Mouse (Mus musculus): ENCODE results near the gene Crbn. TPM values are rescaled to one million over a fixed set of nuclear protein-coding genes. Genes with fewer than 3 reads are reported as not detected.

Gene Crbn
- polyA plus RNA-seq, 1 experiment = 25.1 TPM

- Histone ChIP-seq H3K4me1 (ENCODE audit: control insufficient read depth, insufficient read depth, low read length) (no peaks in the 10 kb centered on the region), H3K27ac (ENCODE audit: control insufficient read depth, insufficient read depth, low read depth, low read length) (no peak overlapping the region), H3K36me3 (ENCODE audit: control insufficient read depth, insufficient read depth, low read length) (peaks cover 2% of the 10 kb centered on the region; the same call in 1 of the 2 replicates), H3K4me3 (ENCODE audit: control insufficient read depth, low read depth, low read length) (no peak overlapping the region), H3K27me3 (ENCODE audit: control insufficient read depth, insufficient read depth, low read length) (no peaks in the 10 kb centered on the region)
- TF ChIP-seq POLR2A (IDR thresholded peaks at IDR 0.05; ENCODE audit: control insufficient read depth, low read depth, low read length) (no peak), CTCF (IDR thresholded peaks at IDR 0.05; ENCODE audit: control insufficient read depth, insufficient read depth, insufficient replicate concordance, low read depth, low read length) (no peak)
Observed at GRCm38 (mm10) chr6:106793088-106793487, 6.8 kb downstream of the Crbn start.

GRCm38 (mm10) chr6:106792486-106792885, 7.4 kb downstream of the Crbn start:
- Histone ChIP-seq H3K27me3 (ENCODE audit: control insufficient read depth, insufficient read depth, low read length) (no peaks in the 10 kb centered on the region), H3K36me3 (ENCODE audit: control insufficient read depth, insufficient read depth, low read length) (peaks cover 2% of the 10 kb centered on the region; the same call in 1 of the 2 replicates), H3K27ac (ENCODE audit: control insufficient read depth, insufficient read depth, low read depth, low read length) (no peak overlapping the region), H3K4me1 (ENCODE audit: control insufficient read depth, insufficient read depth, low read length) (no peaks in the 10 kb centered on the region), H3K4me3 (ENCODE audit: control insufficient read depth, low read depth, low read length) (no peak overlapping the region)
- no peak for TF ChIP-seq CTCF (IDR thresholded peaks at IDR 0.05; ENCODE audit: control insufficient read depth, insufficient read depth, insufficient replicate concordance, low read depth, low read length)
- no peak for TF ChIP-seq POLR2A (IDR thresholded peaks at IDR 0.05; ENCODE audit: control insufficient read depth, low read depth, low read length)

GRCm38 (mm10) chr6:106791429-106791828, 8.4 kb downstream of the Crbn start:
- peaks cover 2% of the 10 kb centered on the region; the same call in 1 of the 2 replicates for H3K36me3 ChIP-seq (ENCODE audit: control insufficient read depth, insufficient read depth, low read length)

GRCm38 (mm10) chr6:106787138-106787537, 12.7 kb downstream of the Crbn start:
- no peaks in the 10 kb centered on the region for H3K4me1 ChIP-seq (ENCODE audit: control insufficient read depth, insufficient read depth, low read length)
- no peaks in the 10 kb centered on the region for H3K36me3 ChIP-seq (ENCODE audit: control insufficient read depth, insufficient read depth, low read length)
- no peak overlapping the region for H3K4me3 ChIP-seq (ENCODE audit: control insufficient read depth, low read depth, low read length)
- no peaks in the 10 kb centered on the region for H3K27me3 ChIP-seq (ENCODE audit: control insufficient read depth, insufficient read depth, low read length)
- H3K27ac ChIP-seq (ENCODE audit: control insufficient read depth, insufficient read depth, low read depth, low read length) = no peak overlapping the region
- TF ChIP-seq CTCF (IDR thresholded peaks at IDR 0.05; ENCODE audit: control insufficient read depth, insufficient read depth, insufficient replicate concordance, low read depth, low read length) (no peak), POLR2A (IDR thresholded peaks at IDR 0.05; ENCODE audit: control insufficient read depth, low read depth, low read length) (no peak)

More at GRCm38 (mm10) chr6:106791429-106791828, 8.4 kb downstream of the Crbn start:
- Histone ChIP-seq H3K4me1 (ENCODE audit: control insufficient read depth, insufficient read depth, low read length) (no peaks in the 10 kb centered on the region), H3K27me3 (ENCODE audit: control insufficient read depth, insufficient read depth, low read length) (no peaks in the 10 kb centered on the region), H3K27ac (ENCODE audit: control insufficient read depth, insufficient read depth, low read depth, low read length) (no peak overlapping the region), H3K4me3 (ENCODE audit: control insufficient read depth, low read depth, low read length) (no peak overlapping the region)
- no peak for TF ChIP-seq POLR2A (IDR thresholded peaks at IDR 0.05; ENCODE audit: control insufficient read depth, low read depth, low read length)
- TF ChIP-seq CTCF (IDR thresholded peaks at IDR 0.05; ENCODE audit: control insufficient read depth, insufficient read depth, insufficient replicate concordance, low read depth, low read length) = no peak

GRCm38 (mm10) chr6:106770046-106770445, 29.8 kb downstream of the Crbn start:
- TF ChIP-seq CTCF (IDR thresholded peaks at IDR 0.05; ENCODE audit: control insufficient read depth, insufficient read depth, insufficient replicate concordance, low read depth, low read length) (no peak), POLR2A (IDR thresholded peaks at IDR 0.05; ENCODE audit: control insufficient read depth, low read depth, low read length) (no peak)
- no peaks in the 10 kb centered on the region for H3K27me3 ChIP-seq (ENCODE audit: control insufficient read depth, insufficient read depth, low read length)
- H3K4me3 ChIP-seq (ENCODE audit: control insufficient read depth, low read depth, low read length) = peak overlapping the region; percentile 98
- H3K36me3 ChIP-seq (ENCODE audit: control insufficient read depth, insufficient read depth, low read length) = no peaks in the 10 kb centered on the region
- H3K27ac ChIP-seq (ENCODE audit: control insufficient read depth, insufficient read depth, low read depth, low read length) = no peak overlapping the region
- no peaks in the 10 kb centered on the region for H3K4me1 ChIP-seq (ENCODE audit: control insufficient read depth, insufficient read depth, low read length)

GRCm38 (mm10) chr6:106769290-106769866, 30.5 kb downstream of the Crbn start:
- Histone ChIP-seq H3K27me3 (ENCODE audit: control insufficient read depth, insufficient read depth, low read length) (no peaks in the 10 kb centered on the region), H3K27ac (ENCODE audit: control insufficient read depth, insufficient read depth, low read depth, low read length) (peak overlapping the region; percentile 89)

GRCm38 (mm10) chr6:106768640-106769289, 31.1 kb downstream of the Crbn start, which contains the start of gene Trnt1:
Trnt1 (plus strand) TSS chr6:106769120.
- Histone ChIP-seq H3K36me3 (ENCODE audit: control insufficient read depth, insufficient read depth, low read length) (no peaks in the 10 kb centered on the region), H3K4me3 (ENCODE audit: control insufficient read depth, low read depth, low read length) (peak within 1 kb of the TSS; percentile 98), H3K4me1 (ENCODE audit: control insufficient read depth, insufficient read depth, low read length) (no peaks in the 10 kb centered on the region), H3K27me3 (ENCODE audit: control insufficient read depth, insufficient read depth, low read length) (no peaks in the 10 kb centered on the region), H3K27ac (ENCODE audit: control insufficient read depth, insufficient read depth, low read depth, low read length) (peak within 1 kb of the TSS; percentile 89)
- no peak for TF ChIP-seq CTCF (IDR thresholded peaks at IDR 0.05; ENCODE audit: control insufficient read depth, insufficient read depth, insufficient replicate concordance, low read depth, low read length)
- peak; percentile 93 for TF ChIP-seq POLR2A (IDR thresholded peaks at IDR 0.05; ENCODE audit: control insufficient read depth, low read depth, low read length)

More at GRCm38 (mm10) chr6:106769290-106769866, 30.5 kb downstream of the Crbn start:
- Histone ChIP-seq H3K4me3 (ENCODE audit: control insufficient read depth, low read depth, low read length) (peak overlapping the region; percentile 98), H3K36me3 (ENCODE audit: control insufficient read depth, insufficient read depth, low read length) (no peaks in the 10 kb centered on the region), H3K4me1 (ENCODE audit: control insufficient read depth, insufficient read depth, low read length) (no peaks in the 10 kb centered on the region)
- TF ChIP-seq POLR2A (IDR thresholded peaks at IDR 0.05; ENCODE audit: control insufficient read depth, low read depth, low read length) (no peak), CTCF (IDR thresholded peaks at IDR 0.05; ENCODE audit: control insufficient read depth, insufficient read depth, insufficient replicate concordance, low read depth, low read length) (no peak)
